Mouse (Mus musculus): ENCODE measurements around the gene Ctdspl.

Ctdspl gene

DNA sequence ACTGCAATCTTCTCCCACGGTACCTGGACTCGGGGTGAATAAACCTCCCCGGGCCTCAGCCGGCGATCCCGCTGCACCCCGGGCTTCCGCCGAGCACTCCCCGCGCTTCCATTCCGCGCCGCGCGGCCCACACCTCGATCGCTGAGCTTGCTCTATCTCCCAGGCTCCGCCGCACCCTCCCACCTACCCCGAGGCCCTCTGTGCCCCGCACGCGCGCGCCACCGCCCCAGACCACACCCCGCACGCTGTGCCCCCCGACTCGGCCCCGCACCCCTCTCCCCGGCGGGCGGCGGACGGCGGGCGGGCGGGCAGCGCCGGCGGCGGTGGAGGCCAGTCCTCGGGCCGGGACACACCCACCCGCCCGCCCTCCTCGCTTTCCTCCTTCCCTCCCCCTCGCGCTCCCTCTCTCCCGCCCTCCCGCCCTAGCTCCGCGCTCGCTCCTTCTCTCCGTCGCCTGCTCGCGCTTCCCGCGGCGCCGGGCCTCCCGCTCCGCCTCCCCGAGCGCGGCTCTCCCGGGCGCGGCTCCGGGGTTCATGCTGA lies at the start of gene Ctdspl:
Ctdspl (plus strand) TSS at position 343 of the 540 bp plus-strand sequence.
- DNase-seq (ENCODE audit: extremely low spot score, low spot score): peak; percentile 73

DNA sequence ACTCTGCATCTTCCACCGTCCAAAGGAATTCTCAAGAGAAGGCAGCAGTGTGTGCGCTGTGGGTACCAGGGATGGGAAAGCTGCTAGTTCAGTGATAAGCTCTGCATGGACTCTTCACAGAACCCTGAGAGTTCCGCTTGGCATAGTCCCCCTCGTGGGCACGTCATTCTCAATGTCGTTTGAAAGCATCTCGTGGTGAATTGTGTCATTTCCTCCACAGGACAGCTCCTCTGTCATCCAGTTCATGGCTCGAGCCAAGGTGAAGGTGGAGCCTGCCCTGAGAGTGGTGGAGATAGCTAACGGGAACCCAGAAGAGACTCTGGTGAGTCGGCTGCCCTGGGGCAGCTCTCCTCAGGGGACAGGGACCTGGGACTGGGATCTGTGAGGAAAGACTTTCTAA lies 49.4 kb upstream of the Ctdspl start:
- DNase-seq (ENCODE audit: extremely low spot score, low spot score): no peak

- DNase-seq (ENCODE audit: extremely low spot score, low spot score): no peak
These were observed 48.8 kb upstream of the Ctdspl start for GRCm38 (mm10) chr9:118877365-118878008.

DNA sequence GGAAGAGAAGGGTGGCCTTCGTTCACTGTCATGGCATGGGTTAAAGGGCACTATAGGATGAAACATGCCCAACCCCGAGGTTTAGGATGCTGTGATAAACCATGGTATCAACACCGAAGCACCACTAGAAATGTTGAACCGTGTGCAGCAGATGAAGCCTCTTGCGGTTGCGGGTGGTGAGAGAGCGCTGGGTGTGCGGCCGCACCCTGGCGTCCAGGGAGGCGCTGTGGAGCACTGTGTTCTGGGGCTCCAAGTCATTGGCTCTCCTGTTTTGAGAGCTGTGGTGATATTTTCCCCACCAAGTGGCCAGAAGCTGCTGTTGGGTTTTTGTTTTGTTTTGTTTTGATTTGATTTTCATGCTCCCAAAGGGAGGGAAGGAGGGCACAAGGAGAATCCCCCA lies 47.7 kb upstream of the Ctdspl start:
- no peak for DNase-seq (ENCODE audit: extremely low spot score, low spot score)

GRCm38 (mm10) chr9:118881281-118881945 lies 44.8 kb upstream of the Ctdspl start:
- DNase-seq (ENCODE audit: extremely low spot score, low spot score): no peak

DNA sequence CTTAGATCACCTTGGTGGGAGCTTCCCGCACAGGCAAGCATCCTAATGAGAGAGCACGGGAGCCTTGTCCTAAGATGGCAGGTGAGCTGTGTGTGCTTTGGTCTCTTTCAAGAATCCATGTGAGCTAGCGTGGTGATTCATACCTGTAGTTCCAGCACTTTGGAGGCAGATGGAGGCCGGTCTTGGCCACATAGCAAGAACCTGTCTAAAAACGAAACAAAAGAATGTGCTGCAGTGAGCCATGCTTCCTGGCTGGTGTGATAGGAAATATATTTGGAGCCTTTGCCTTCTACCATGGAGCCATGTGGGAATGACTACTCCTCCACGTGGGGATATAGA lies 44.3 kb upstream of the Ctdspl start:
- no peak for DNase-seq (ENCODE audit: extremely low spot score, low spot score)

DNA sequence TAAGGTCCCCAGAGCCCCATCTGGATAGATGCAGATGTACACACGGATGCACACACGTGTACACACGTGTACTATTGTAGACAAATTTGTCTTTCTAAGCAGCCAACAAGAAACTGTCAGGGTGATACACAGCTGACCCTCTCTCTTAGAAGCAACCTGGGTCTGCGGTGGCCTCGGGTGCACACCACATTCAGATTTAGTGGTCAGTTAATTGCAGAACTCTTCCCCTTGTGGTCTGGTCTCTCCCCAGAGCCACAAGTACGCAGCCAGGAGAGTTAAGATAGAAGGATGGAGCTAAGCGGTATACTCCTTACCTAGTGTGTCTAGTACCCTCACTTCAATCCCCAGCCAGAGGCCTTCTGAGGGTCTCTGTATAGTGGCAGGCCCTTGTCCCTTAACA lies 43.1 kb upstream of the Ctdspl start:
- DNase-seq (ENCODE audit: extremely low spot score, low spot score): no peak

GRCm38 (mm10) chr9:118885785-118886184 lies 40.5 kb upstream of the Ctdspl start:
- no peak for DNase-seq (ENCODE audit: extremely low spot score, low spot score)

DNA sequence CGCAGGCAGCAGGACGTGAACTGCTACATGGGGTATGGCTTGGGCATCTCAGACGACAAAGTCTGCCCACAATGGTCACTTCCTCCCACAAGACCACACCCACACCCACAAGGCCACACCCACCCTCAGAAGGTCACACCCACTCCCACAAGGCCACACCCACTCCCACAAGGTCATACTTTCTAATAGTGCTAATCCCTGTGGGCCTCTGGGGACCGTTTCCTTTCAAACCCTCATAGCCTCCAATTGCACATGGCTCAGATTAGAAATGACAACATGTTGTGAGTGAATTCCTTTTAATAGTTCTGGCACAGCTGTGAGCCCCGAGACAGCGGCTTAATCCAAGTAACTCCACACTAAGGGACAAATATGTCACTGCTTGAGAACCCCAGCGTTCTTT lies 39.1 kb upstream of the Ctdspl start:
- no peak for DNase-seq (ENCODE audit: extremely low spot score, low spot score)

GRCm38 (mm10) chr9:118887734-118888133 lies 38.5 kb upstream of the Ctdspl start:
- no peak for DNase-seq (ENCODE audit: extremely low spot score, low spot score)

- DNase-seq (ENCODE audit: extremely low spot score, low spot score): no peak
These were observed 36.1 kb upstream of the Ctdspl start for GRCm38 (mm10) chr9:118890149-118890548.

DNA sequence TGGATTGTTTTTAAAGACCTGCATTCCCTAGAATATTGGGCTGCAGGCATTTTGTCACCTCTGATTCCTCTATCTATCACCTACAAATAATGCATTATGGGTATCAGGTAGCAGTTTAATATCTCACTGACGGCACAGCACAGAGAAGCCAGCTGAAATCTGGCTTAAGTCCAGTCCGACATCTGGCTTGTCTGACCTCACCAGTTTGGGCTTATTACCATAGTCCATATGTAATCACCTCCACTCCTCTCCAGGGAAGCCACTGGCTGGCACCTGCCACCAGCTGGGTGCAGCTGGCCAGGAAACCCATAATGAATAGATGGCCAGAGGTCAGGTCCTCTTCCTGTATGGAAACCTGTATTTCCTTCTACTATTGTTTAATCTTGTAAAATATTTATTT lies 35.6 kb upstream of the Ctdspl start:
- DNase-seq (ENCODE audit: extremely low spot score, low spot score): no peak

- DNase-seq (ENCODE audit: extremely low spot score, low spot score): no peak
These were observed 35.2 kb upstream of the Ctdspl start for GRCm38 (mm10) chr9:118891068-118891467.

GRCm38 (mm10) chr9:118891593-118891992 lies 34.7 kb upstream of the Ctdspl start:
- no peak for DNase-seq (ENCODE audit: extremely low spot score, low spot score)

DNA sequence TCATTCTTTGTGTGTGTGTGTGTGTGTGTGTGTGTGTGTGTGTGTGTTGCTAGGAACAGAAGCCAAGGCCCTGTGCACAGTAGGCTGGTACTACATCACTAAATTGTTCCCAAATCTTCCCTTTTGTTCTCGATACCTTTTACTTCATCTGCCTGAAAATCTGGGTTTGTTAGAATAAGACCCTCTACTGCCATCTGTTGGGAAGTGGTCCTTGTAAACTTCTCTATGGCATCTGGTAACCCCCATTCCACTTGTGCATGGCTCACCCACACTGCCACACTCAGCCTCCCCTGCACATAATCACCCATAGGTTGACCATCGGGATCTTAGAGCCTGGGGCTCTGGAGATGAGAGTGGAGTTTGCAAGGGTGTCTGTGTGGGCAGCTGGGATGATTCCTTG lies 31.2 kb upstream of the Ctdspl start:
- DNase-seq (ENCODE audit: extremely low spot score, low spot score): no peak

GRCm38 (mm10) chr9:118900677-118901076 lies 25.6 kb upstream of the Ctdspl start:
- DNase-seq (ENCODE audit: extremely low spot score, low spot score): no peak

- no peak for DNase-seq (ENCODE audit: extremely low spot score, low spot score)
These were observed 24.3 kb upstream of the Ctdspl start for GRCm38 (mm10) chr9:118901917-118902316.

DNA sequence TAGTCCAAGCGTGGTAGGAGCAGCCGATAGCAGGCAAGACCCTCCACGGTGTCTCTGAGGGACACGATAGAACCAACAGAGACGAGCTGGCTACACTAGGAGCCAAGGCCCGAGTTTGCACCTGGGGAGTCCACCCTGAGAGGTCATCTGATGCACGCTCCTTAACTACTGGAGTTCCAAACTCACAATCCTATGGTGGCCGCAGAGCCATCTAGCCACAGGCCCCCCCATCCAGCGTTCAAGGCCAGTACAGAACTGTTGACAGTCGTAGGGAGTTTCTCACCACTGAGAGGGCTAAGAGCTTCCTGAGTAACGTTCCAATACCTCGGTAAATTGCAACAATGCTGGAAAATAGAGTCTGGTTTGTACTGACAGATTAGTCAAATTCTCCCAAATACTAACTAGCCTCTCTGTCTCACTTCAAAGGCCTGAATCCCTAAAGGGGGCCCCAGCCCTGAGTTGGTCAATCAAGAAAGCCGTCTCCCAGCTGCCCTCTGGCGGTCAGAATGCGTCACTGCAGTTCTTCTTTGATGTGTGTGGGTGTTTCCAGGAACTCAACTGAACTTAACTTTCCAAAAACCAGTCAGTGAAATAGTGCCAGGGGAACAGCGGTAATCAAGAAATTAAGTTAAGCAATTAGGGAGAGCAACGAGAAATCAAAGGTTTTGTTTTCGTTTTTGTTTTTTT lies 18.2 kb upstream of the Ctdspl start:
- peak; percentile 90 for DNase-seq (ENCODE audit: extremely low spot score, low spot score)

DNA sequence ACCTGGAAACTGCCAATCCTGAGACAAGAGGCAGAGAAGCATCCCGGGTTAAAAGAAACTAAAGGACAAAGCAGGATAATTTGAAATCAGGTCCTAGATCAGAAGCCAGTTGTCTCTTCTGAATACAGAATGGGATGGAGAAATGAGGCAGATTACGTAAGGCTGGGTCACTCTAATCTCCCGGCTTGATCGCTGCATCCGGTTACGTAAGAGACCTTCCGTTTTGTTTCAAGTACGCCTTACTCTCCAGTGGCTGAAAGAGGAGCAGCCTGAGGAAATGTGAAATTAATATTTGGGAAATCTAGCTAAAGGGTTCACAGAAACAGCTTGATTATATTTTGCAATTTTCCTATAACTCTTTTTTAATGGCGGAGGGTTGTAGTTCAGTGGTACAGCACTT lies 13.2 kb upstream of the Ctdspl start:
- no peak for DNase-seq (ENCODE audit: extremely low spot score, low spot score)

- DNase-seq (ENCODE audit: extremely low spot score, low spot score): no peak
These were observed 12.6 kb upstream of the Ctdspl start for GRCm38 (mm10) chr9:118913613-118914012.

- DNase-seq (ENCODE audit: extremely low spot score, low spot score): no peak
These were observed 11.7 kb upstream of the Ctdspl start for GRCm38 (mm10) chr9:118914589-118914988.

- DNase-seq (ENCODE audit: extremely low spot score, low spot score): no peak
These were observed 11.0 kb upstream of the Ctdspl start for GRCm38 (mm10) chr9:118915290-118915689.

All from neural tube, embryonic 10.5 days (tissue).